Mouse (Mus musculus) colon, adult 2 months (tissue): ENCODE results near the gene Cars2. TPM values are rescaled to one million over a fixed set of nuclear protein-coding genes. Genes with fewer than 3 reads are reported as not detected.

Source experiments
- polyA plus RNA-seq: library from polyadenylated mRNA; depleted of rRNA; stranded (reverse); fragments of >200 nt; gene quantifications from 2 replicates; pipeline ENCODE4 v1.2.3, GENCODE M21; 2012; rRNA removed

The Cars2 gene
- polyA plus RNA-seq = 47.8 and 64.6 TPM in 2 replicates

DNA sequence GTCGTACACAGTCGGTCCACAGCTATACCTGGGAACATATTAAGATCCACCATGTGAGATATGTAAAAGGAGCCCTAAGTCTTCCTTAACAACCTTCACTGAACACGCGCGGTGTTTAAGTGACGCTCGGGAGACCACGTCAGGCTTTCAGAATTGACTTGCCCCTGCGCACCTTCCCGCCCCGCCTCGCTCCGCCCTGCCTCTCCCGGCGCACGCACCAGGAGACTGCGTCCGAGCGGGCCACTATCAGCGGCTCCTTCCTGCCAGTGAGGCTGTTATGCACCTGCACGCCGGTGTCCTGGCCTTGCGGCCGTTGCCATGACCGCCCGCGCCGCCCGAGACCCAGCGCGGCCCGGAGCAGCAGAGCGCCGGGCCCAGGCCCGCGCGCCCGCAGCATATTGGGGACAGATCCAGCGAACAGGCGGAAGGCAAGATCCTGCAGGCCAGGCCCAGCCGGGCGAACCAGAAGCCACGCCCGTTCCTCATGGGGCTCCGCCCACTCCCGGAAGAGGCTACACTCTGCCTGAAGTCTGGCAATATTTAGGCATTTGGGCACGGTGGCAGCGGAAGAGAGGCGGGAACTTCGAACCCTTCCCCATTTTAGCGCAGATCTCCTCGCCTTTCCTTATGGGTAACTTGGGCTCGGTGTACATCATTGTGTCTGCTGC is at the start of gene Cars2:
Gene Cars2 (minus strand): TSS at position 503 of the 668 bp plus-strand sequence.

DNA sequence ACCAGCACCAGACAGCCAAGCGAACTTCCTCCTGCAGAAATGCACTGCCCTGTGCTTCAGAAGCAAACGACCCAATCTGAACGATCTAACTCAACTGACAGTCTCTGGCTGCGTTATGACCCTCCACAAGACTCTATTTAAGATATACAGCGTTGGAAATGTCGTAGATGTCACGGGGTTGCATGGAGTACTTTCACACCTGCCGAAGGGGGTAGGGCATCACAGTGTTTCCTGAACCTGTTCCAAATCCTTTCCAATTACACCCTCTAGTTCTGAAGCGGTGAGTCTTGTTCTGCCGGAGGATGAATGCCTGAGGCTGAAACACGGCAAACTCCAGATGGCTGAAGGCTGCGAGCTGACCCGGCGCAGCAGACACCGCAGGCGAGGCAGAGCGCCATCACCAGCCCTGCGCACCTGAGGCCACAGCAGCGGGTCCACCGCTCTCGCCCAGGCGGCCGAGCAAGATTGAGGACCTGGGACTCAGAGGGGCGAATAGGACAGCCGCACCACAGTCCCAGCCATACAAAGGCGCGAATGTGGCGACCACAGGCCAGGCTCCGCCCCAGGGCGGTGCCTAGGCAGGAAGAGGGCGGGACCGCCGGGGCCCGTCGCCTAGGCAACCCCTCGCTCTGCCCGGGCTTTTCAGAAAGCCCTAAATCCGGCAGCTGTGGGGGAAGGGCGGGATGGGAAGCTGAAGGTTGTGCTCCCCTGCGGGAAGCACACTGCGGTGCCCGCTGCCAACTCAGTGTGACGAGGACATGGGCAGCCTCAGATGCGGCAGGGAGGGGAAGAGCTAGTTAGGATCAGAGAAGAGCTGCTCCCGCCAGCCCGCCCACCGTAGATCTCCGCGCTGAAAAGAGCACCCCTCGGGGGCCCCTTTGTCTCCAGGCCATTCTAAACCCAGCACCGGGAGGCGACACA is 4.5 kb upstream of the Cars2 start, which contains the start of gene Ing1:
Gene Ing1 (plus strand): TSS at position 773 of the 921 bp plus-strand sequence.

DNA sequence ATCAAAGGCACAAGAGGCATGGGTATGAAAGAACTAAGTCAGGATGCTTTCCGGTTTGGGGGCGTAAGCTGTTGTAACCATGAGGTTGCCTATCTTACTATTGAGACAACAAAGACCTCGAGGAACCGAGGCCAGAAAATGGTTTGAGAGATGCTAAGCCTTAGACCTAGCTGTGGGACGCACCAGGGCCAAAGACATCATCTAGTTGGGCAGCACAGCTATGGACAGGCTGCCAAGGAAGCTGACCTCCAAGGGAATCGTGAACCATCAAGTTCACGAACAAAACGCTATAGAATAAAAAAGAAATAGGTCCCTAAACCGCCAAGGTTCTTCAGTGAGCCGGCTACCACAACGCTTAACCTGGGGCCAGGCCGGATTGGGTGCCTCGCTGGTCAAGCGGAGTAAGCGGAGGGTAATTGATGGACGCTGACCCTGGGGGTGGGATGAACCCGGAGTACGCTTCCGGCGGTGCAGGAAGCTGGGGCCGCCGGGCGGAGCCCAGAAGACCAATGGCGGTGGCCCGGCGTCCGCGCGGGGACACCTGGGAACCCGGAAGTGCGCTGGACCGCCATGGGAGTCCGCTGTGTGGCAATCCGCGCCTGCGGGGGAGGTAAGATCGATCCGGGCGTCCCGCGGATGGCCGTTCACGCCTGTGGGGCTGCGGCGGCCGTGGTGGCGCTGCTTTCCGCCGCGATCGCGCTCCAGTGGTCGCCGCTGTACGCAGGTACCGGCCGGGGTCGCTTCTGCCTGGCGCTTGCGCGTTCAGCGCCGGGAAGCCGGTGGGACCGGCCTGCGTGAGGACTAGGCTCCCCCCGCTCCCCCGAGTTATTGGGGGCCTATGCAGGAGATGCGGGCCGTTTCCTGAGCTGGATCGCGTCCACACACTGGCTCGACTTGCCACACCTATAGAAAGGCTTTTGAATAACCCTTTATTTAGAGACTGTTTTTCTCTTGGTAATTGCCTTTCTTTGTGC is 53.3 kb downstream of the Cars2 start, which contains the start of gene Naxd:
Gene Naxd (plus strand): TSS at position 490 of the 974 bp plus-strand sequence.

DNA sequence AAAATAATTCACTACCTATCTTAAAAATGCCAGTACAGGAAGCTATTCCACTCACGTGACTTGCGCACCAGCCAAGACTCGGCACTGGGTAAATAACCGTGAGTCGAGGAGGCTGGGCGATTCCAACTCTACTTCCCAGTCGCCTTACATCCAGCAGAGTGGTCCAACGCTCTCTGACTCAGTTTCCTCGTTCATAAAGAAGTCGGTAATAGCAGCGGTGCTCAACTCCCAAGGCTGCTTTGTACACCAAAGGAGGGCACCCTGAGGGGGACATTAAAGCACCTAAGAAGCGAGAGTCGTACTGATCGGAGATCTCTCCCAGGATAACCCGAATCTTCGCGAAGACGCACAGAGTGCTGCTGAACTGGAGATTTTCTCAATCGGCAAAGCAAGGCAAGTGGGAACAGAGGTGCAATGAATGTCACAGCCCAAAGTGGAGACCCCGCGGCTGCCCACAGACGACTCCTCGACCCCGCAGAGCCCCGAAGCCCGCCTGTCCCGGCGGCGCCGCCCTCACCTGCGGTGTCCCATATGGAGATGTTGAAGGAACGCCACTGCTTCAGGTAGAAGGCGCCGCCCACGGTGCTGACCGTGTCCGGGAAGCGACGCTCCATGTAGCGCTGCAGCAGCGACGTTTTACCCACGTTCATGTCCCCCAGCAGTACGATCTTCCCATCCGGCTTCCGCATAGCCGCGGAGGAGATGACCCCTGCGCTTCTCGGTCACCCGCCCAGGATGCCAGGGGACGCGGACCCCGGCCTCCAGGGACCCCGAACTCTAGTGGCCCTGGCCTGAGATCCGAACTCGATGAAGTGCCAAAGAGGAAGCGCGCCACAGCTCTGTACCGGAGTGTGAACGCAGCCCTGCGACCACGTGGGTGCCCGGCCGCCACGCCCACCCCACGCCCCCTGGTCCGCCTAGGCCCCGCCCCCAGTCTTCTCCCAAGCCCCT is 72.5 kb downstream of the Cars2 start, which contains the start of gene Rab20:
Gene Rab20 (minus strand): TSS at position 900 of the 951 bp plus-strand sequence.

Other genes starting within 250 kb of the Cars2 start
- gene Col4a2, start 238.0 kb downstream of the Cars2 start, polyA plus RNA-seq = 75.0 and 79.0 TPM in 2 replicates
- gene Col4a1, start 238.0 kb downstream of the Cars2 start, polyA plus RNA-seq = 254 and 255 TPM in 2 replicates
- 34.3 and 39.5 TPM in 2 replicates for gene Rab20, start 72.1 kb downstream of the Cars2 start, polyA plus RNA-seq
- gene Naxd, start 53.3 kb downstream of the Cars2 start, polyA plus RNA-seq = 102 and 108 TPM in 2 replicates
- 14.7 and 21.2 TPM in 2 replicates for gene Ing1, start 4.8 kb upstream of the Cars2 start, polyA plus RNA-seq
- 92.8 and 117 TPM in 2 replicates for gene Ankrd10, start 85.0 kb upstream of the Cars2 start, polyA plus RNA-seq
- gene 1700016D06Rik, start 150.3 kb upstream of the Cars2 start, polyA plus RNA-seq = not detected in 2 replicates
- gene Arhgef7, start 176.9 kb upstream of the Cars2 start, polyA plus RNA-seq = 23.6 and 25.0 TPM in 2 replicates